Mouse (Mus musculus) urinary bladder, postnatal 4 days (tissue): Measurements from ENCODE around the gene Supt3.

Source experiments
- DNase-seq, 2 experiments: peaks; one replicate each; pipeline ENCODE4 v3.0.0; 2021 to 2022; ENCODE audit warnings: low spot score in 2 of 2

The Supt3 gene

DNA sequence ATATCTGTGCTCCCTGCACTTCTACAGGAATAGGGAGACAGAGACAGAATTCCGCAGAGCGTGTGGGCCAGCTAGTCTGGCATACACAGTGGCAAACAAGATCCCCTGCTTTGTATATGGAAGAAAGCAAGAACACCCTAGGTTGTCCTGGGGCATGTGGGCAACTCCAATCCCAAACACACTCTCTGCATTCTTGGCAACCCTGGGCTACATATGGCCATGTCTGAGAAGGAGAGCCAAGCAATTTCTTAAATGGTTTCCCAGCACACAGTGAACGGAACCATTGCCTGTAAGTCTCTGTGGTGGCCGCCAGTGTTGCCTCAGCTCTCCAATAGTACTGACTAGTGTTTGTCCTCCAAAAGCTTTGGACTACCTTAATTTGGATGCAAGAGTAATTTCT, 351.7 kb downstream of the Supt3 start:
- no peak for DNase-seq

DNA sequence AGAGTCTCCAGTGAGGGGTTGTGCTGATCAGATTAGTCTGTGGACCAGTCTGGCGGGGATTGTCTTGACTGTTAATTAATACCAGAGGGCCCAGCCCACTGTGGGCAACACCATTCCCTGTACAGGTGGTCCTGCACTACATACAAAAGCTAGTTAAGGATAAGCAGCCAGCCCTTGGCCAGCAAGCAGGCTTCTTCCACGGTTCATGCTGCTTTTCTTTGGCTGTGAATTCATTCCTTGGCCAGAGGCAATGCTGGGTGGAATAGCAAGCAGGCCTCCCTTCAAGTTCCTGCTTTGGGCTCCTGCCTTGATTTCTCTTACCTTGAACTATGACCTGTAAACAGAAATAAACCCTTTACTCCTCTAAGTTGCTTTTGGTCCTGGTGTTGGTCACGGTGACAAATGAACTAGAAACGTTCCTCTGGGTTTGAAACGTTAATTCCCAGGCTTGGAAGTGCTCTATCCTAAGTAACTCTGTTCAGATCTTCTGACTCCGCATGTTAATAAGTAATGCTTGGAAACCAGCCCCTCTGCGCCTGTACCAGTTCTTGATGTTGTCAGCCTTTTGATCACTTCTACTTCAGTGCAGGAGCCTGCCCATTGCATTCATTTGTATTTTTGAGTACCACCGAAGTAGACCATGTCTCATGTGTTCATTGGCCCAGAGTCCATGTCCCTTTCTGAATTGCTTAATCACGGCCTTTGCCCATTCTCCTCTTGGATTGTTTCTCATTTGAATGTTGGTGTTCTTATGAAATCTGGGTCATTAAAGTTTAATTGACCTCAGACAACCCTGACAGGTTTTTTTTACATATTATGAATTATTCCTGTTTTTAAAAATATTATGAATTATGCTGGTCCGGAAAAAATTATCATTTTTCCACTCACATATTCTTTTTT, 356.8 kb downstream of the Supt3 start:
- DNase-seq, result no peak

DNA sequence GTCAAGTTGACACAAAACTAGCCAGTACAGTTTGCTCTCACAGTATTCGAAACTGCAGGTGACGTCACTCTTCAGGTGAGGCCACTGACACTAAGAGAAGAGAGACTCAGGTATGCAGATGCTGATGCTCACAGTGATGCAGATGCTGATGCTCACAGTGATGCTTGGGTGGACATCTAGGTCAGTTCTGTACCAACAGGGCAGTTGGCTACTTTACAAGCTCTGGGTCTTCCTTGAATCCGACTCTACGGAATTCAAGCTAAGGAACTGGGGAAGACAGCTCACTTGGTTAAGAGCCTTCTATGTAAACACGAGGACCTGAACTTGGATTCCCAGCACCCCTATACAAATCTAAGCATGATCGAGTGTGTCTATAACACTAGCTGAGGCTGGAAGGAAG, 359.5 kb downstream of the Supt3 start:
- no peak for DNase-seq

DNA sequence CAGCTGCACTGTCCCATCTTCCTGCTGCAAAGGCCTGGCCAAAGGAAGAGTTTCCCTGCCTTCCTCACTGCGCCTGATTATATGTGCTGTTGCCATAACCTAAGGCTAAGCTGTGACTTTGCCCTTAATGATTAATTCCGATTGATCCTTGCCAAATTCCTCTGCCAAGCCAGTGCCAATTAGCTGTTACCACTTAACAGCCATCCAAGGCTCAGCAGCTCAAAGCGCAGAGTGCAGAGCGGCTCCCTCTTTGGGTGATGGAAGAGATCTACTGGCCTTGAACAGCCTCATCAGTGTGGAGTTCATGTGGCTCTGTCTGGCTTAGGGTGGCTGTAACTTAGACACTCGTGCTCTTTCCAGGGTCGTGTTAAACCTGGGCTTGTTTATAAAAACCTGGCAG, 366.1 kb downstream of the Supt3 start:
- DNase-seq, result no peak

DNA sequence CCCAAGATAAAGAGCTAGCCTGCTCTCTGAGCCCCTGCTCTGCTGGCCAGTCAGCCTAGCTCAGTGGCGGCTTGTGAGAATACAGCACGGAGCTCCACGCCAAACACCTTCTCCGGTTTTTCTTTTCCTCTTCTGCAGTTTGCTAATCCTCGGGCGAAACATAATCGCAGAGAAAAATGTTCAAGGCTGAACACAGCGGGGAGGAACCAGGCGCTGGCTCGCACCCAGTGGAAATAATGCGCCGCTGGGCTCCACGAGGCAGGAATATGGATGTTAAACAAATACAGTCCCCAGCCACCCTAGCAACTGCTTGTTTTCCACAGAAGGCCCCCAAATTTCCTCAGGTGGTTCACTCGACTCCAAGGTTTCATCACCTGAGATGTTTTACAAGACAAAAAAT, 367.7 kb downstream of the Supt3 start:
- no peak for DNase-seq

DNA sequence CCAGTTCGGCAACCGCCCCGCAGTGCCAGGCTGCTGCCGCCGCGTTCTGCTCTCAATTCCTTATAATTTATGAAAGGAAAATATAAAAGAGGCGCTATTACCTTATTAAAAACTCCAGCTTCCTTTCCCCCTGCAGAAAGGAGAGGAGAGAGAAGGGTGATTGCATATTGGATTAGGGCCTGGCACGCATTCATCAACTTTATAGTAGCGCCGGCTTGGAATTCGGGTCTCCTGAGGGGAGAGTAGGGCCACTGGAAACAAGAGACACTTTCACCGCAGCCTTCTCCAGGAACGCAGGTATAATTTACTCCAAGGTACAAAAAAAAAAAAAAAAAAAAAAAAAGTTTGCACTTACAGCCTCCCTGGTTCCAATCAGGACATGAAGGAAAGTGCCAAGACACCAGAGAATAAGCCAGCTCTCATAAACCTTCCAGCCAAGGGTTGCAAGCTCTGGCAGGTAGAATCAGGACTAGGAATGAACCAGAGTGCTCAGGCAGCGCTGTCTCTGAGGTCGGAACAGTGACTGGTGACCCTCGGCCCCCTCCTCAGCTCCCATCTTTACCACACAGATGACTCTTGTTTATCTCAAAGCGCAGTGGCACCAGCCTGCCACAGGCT, 374.5 kb downstream of the Supt3 start:
- no peak for DNase-seq

DNA sequence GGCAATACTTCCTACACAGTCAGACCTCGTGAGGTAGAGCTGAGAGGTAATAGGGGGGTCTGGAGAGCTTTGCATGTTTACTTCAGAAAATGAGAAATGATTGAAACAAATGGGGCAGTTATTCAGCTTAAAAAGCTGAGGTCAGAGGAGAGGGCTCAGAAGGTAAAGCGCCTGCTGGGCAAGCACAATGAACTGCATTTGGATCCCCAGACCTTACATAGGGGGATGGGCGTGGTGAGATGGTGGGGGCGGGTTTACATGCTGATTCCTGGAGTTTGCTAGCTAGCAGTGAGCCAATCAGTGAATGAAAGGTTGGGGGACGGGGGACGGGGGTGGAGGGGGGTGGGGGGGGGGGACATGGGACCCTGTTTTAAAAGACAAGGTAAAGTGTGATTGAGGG, 376.8 kb downstream of the Supt3 start:
- DNase-seq, result no peak

DNA sequence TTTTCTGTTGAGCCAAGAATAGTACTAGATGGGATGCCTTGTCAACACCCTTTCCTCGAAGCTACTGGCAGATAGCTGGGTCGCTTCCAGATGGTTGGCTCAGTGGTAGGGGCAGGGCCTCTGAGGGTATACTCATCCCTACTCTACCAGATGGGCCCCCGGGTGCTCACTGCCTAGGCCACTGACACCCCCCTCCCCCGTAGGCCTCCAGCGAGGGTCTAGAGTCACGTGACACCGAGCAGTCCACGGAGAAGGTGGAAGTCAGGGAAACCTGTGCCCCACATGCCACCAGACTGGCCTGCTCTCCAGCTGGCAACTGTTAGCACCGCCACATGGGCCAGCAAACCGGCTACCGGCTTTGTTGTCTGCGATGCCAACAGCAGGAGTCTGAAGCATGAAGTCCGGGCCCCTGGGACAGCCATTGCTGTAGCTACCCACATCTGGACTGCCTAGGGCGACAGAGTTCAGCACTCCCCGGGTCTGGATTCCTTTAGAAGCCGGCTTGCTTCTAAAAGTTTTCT, 381.3 kb downstream of the Supt3 start:
- no peak for DNase-seq

DNA sequence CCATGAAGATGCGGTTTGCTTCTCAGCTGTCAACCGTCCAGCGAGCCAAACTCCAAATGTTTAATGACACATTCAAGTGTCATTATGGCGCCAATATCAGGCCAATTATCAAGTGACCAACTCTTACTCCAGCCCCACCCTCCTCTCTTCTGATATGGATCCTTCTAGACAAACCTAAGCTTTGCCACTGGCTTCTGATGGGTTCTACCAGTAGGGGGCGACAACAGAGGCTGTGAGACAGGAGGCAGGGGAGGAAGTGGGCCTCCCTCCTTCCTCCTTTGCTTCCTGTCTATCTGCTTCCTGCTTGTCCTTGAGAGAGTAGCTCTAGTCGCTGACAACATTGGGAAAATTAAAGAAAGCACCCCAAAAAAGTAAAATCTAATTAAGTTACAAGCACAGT, 383.7 kb downstream of the Supt3 start:
- DNase-seq, result no peak

DNA sequence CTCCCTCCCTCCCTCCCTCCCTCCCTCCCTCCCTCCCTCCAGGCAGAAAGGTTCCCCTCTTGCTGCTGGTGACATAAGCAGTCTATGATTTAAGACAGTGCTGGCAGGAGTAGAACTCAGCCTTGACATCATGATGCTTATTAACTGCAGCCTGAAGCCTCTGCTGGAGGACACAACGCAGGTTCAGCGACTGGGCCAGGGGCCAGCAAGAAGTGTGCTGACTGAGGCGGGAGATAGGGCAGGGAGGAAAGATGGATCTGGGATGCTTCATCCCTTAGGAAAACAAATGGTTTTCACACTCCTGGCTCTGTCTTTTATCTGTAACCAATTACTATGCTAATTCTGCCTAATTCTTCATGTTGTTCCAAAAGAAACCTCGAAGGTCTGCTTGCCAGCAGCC, 388.8 kb downstream of the Supt3 start:
- DNase-seq, result peak in 1 of 2 experiments; percentile 25
